Mouse (Mus musculus) left cerebral cortex, postnatal 4 days (tissue): ENCODE data around the gene Sppl2a. TPM values are rescaled to one million over a fixed set of nuclear protein-coding genes. Genes with fewer than 3 reads are reported as not detected.
"Not testable (repeated sequence)": the region's sequence is repeated elsewhere in the genome, so short reads cannot be mapped to it uniquely, and the experiment has no call there.

Experiments used
- DNase-seq: peaks from one replicate; pipeline ENCODE4 v3.0.0-alpha.2; 2022
- intact Hi-C: fragments of 180-260 bp; cut with DNase I; formaldehyde crosslinking; loops from one replicate; pipeline ENCODE4 v1.15.1; 2025
- total RNA-seq, 2 experiments: library from RNA; stranded (reverse); gene quantifications; 2 replicates each; pipeline ENCODE4 v1.2.3; 2021

The Sppl2a gene
- 10 to 100 TPM; 31.6 to 32.4 TPM for total RNA-seq

DNA sequence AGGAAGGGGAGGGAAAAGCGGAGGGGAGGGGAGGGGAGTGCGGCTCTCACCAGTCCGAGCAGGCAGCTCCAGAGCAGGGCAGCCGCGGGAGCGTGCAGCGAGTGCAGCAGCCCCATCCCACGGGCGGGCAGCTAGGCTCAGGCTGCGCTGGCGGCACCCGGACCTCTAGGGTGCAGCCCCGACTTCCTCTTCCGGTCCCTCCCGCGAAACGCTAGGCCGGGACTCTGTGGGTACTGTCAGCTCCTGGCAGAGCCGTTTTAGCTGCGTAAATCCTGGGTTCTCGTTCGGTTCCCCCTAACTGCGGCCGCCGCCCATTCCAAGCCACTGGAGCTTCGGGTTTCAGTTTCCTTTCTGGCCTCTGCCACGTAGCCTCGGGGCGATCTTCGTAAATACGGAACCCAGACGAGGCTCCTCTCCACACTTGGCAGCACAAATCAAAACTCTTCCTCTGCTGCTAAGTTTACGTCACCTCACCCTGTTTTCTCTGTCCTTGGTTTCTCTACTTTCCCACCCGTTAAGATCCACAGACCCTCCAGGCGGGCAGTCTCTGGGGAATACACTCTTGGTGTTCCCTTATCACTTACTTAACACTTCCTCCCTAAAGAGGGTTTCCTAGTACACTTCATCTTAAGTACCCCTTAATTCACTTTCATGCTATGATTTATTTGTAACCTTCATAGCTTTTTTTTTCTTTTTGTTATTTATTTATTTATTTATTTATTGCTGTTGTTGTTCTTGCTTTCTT lies at the start of gene Sppl2a:
Gene Sppl2a, minus strand, starts transcription at position 339 of the 745 bp plus-strand sequence.
- intact Hi-C loops: loop anchor here (5.0 kb wide), 1 partner anchor 74 kb away; the partner anchor contains the start of gene Ap4e1
- peak; percentile 94 for DNase-seq

GRCm38 (mm10) chr2:126977428-126977827 lies 44.4 kb upstream of the Sppl2a start:
- intact Hi-C loops: no loop called here
- no peak for DNase-seq

DNA sequence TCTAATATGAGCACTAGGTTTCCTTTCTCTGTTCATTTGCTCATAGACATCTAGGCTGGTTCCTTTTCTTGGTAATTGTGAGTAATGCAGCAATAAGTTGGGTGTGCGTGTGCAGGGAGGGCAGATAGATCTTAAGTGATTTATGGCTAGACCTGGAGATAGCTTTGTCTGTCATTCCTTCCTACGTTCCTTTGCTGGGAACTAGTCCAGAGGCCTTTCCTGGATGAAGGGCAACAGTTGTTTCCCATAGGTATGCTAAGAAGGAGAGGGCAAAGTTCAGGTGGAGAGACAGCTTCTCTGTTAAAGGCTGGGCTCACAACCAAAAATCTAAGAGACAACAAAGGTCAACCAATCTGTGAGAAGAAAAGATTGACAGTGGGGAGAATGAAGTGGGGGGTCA lies 28.7 kb upstream of the Sppl2a start:
- intact Hi-C loops: no loop called here
- DNase-seq: no peak

DNA sequence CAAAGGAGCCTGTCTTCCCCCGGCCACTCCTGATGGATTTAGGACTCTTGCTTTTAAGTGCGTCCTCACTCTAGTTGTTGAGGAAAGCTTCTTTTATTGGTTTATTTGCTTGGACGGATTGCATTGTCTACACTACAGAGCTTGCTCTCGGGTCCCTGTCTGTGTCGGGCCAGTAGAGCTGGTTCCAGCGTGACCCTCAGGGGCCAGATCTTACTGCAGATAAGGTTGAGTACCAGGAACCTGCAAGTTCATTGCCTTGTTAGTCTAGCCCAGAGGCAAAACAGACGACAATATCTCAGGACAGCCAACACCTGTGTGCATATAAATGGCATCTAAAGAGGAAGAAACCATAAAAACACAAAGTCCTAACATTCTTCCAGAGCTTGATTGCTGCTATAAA lies 22.6 kb upstream of the Sppl2a start:
- intact Hi-C loops: no loop called here
- no peak for DNase-seq

- intact Hi-C loops: no loop called here
- peak; percentile 20 for DNase-seq
Observed at GRCm38 (mm10) chr2:126951085-126951484, 18.1 kb upstream of the Sppl2a start.

DNA sequence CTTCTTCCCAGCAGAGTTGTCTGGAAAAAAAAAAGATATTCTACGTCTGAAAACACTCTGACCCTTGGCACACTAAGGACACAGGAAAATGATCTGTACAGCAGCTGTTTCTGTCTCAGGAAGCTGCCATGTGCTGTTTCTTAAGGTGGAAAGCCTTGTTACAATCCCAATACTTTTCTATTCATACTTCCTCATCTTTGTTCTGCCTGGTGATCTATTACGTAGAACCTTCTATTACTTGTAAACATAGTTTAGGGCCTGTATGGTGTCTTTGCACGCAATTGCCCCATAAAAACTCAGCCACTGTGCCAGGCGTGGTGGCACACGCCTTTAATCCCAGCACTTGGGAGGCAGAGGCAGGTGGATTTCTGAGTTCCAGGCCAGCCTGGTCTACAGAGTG lies 17.4 kb upstream of the Sppl2a start:
- DNase-seq: no peak
- intact Hi-C loops: no loop called here

DNA sequence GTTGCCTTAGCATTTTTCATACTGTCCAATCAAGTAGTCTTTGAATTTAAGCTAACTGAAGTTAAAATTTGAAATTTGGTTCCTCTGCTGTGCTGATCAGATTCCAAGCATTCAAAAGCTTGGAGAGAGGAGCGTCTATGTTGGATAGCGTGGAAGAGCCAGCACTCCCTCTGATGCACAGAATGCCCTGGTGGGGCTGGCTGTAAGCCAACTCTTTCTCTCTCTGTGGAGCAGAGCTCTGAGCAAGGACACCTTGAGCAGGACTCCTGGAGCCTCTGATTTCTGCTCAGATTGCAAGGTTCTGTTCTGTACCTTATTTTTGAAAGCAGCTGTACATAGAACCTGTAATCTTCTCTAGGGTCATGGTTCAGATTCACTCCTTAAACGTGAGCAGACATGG lies 16.8 kb upstream of the Sppl2a start:
- intact Hi-C loops: no loop called here
- peak; percentile 50 for DNase-seq

GRCm38 (mm10) chr2:126949297-126949696 lies 16.3 kb upstream of the Sppl2a start:
- intact Hi-C loops, DNase-seq: not testable (repeated sequence)

DNA sequence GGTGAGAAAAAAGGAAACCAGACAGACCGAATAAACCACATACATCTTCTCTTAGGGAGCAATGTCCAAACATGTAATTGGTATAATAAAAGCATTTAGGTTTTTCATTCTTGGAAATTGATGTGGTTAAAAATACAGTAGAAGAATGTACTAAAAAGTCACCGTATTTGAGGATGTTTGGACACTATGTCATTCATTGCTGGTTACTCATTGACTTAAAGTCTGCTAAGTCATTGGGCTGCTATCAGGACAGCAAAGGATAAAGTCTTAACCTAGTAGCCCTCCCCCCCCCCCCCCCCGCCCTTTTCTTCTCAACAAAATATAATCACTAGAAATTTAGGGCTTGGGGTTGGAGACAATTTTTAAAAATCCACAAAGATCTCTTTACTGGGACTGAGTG lies 15.2 kb upstream of the Sppl2a start:
- intact Hi-C loops: no loop called here
- DNase-seq: no peak

GRCm38 (mm10) chr2:126947646-126948045 lies 14.6 kb upstream of the Sppl2a start:
- intact Hi-C loops: no loop called here
- DNase-seq: no peak

GRCm38 (mm10) chr2:126943211-126943610 lies 10.2 kb upstream of the Sppl2a start:
- DNase-seq: no peak
- intact Hi-C loops: loop anchor here (5.0 kb wide), 1 partner anchor 39 kb away; no protein-coding TSS in a partner anchor

GRCm38 (mm10) chr2:126940314-126940866 lies 7.4 kb upstream of the Sppl2a start:
- intact Hi-C loops: loop anchor here (5.0 kb wide), 1 partner anchor 42 kb away; no protein-coding TSS in a partner anchor
- no peak for DNase-seq

DNA sequence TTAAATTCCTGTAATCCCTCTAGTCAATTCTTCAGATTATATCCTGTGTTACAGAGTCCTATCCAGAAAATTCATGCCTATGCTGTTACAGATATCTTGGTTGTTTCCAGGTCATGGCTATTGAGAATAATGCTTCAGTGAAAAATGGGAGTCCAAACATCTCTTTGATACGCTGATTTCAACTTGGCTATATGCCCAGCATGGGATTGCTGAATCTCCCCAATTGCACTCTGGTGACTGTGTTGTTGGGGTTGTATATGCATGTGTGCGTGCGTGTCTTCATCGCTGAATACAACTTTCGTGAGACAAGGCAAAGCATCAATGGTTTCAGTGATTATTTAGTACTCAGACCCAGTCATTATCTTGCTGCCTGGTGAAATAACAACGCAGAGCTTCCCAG lies 5.0 kb upstream of the Sppl2a start:
- intact Hi-C loops: no loop called here
- DNase-seq: no peak

GRCm38 (mm10) chr2:126933921-126934320 lies 886 bp upstream of the Sppl2a start:
- intact Hi-C loops: loop anchor here (5.0 kb wide), 1 partner anchor 73 kb away; the partner anchor contains the start of gene Ap4e1
- DNase-seq: no peak

GRCm38 (mm10) chr2:126932261-126932896 lies 656 bp downstream of the Sppl2a start:
- intact Hi-C loops: loop anchor here (5.0 kb wide), 1 partner anchor 75 kb away; the partner anchor contains the start of gene Ap4e1
- no peak for DNase-seq

DNA sequence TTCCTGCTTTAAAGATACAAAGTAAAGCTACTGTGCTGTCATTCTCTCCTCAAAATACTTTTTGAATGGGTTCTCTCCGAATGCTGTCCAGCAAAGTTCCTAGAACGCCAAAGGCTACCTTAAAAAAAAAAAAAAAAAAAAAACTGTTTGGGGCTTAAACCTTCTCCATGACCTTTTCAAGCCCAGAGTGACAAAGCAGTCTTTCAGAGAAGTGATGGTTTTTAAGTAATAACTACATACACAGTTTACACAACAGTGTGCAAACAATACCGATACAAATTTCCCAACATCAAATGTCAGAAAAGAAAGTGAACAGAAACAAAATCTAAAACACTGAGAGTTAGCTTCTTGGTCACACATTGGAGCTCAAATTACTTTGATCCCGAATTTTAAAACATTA lies 1.3 kb downstream of the Sppl2a start:
- DNase-seq: no peak
- intact Hi-C loops: loop anchor here (5.0 kb wide), 1 partner anchor 76 kb away; the partner anchor contains the start of gene Ap4e1

- DNase-seq: no peak
- intact Hi-C loops: no loop called here
Observed at GRCm38 (mm10) chr2:126928681-126929080, 4.4 kb downstream of the Sppl2a start.

- peak; percentile 2 for DNase-seq
- intact Hi-C loops: no loop called here
Observed at GRCm38 (mm10) chr2:126920358-126921060, 12.5 kb downstream of the Sppl2a start.

DNA sequence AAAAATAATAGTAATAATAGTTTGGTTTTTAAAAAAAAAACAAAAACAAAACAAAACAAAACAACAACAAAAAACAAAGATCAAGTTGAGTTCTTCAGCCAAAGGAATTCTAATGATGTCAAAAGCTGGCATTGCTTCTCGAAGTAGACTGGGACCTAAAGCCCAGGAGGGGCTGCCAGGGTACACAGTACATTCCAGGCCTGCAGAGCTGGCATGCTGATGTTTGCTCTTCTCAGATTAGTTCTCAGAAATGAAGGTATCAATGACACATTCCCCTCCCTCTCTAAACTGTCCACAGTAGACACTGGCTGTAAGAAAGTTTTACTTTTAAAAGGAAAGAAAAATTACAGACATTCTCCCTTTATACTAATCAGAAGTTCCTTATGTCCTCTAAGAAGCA lies 16.8 kb downstream of the Sppl2a start:
- no peak for DNase-seq
- intact Hi-C loops: loop anchor here (10.0 kb wide), 1 partner anchor 309 kb away; no protein-coding TSS in a partner anchor

DNA sequence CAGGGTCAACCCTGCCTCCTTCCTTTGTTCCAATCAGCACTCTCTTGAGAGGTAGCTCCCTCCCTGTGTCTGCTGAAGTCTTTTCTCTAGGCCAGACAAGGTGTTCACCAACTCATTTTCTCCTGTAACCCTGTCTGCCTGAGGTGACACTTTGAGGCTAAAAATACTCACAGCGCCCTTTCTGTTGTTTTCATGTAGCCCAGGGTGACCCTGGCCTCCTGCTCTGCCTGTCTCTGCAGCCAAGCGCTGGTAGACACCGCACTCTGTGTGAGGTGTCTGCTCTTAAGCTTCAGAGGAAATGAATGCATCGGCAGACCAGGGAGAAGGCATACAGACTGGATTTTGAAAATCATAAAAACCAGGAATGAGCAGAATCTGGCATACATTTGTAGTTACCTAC lies 18.9 kb downstream of the Sppl2a start:
- intact Hi-C loops: loop anchor here (10.0 kb wide), 1 partner anchor 311 kb away; no protein-coding TSS in a partner anchor
- no peak for DNase-seq

GRCm38 (mm10) chr2:126904162-126904561 lies 28.9 kb downstream of the Sppl2a start:
- intact Hi-C loops: no loop called here
- no peak for DNase-seq
